Mouse (Mus musculus): ENCODE data around the gene Etnk2. TPM values are rescaled to one million over a fixed set of nuclear protein-coding genes. Genes with fewer than 3 reads are reported as not detected.

Gene Etnk2
- polyA plus RNA-seq, 1 experiment from 2014 or later = 3.4 TPM

DNA sequence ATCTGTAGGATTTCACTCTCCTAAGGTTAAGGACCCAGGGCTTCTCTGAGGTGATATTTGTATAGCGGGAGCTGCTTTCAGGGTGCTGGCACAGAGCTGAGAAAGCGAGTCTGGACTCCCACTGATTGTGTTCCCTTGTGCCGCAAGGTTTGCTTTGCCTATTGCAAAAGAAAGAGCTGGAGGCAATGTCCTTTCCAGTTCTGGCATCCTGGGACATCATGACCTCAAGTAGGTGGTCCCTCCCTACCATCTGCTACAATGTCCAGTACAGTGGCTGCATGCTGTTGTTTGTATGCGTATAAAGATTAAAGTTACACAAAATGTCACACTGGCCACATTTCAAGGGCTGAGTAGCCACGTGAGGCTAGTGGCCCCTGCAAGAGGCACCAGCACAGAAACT, 1.3 kb upstream of the Etnk2 start:
- WGBS = 81% methylated on average over 5 of the region's 5 CpGs
- Histone ChIP-seq H3K27ac (ENCODE audit: low read length) (no peak overlapping the region), H3K4me1 (replicated peaks; ENCODE audit: control insufficient read depth, insufficient read depth, low read length) (peaks cover 11% of the 10 kb centered on the region), H3K9me3 (ENCODE audit: control insufficient read depth, low read length) (no peaks in the 10 kb centered on the region), H3K36me3 (ENCODE audit: control insufficient read depth, insufficient read depth, low read length) (no peaks in the 10 kb centered on the region), H3K27me3 (ENCODE audit: control insufficient read depth, insufficient read depth, low read depth, low read length) (peaks cover 6% of the 10 kb centered on the region; the same call in 1 of the 2 replicates), H3K4me2 (ENCODE audit: low read depth, low read length) (no peak overlapping the region), H3K9ac (ENCODE audit: low read length) (no peak overlapping the region), H3K4me3 (ENCODE audit: low read length) (no peak overlapping the region)
- ATAC-seq (ENCODE audit: low read depth) = no peak

DNA sequence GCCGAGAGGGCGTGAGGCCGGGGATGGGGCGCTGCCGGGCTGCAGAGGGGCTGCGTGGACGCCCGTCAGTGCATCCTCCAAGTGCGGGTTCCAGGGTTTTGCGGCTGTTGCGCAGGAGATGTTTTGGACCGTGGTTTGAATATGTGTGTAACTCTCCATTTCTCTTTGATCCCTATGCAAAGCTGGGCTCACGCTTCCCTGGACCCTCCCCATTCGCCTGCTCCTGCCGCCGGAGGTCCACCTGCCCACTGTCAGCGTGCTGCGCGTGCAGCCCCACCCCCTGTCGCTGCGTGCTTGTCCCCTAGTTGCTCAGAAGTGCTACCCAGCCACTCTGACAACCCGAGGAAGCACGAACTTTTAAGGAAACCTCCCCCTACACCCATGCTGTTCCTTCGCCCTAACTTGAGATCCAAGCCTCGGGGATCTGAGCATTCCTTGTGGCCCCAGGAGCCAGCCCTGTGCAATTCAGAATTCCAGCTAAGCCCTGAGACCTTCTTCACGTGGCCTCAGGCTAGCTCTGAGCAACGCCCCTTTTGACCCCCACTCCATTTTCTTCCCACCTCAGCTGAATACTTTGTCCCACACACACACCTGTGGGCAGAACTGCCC, 754 bp downstream of the Etnk2 start:
- Histone ChIP-seq H3K4me1 (replicated peaks; ENCODE audit: control insufficient read depth, insufficient read depth, low read length) (peaks cover 19% of the 10 kb centered on the region), H3K4me2 (ENCODE audit: low read depth, low read length) (peak overlapping the region; percentile 97), H3K4me3 (ENCODE audit: low read length) (peak overlapping the region; percentile 62), H3K27me3 (ENCODE audit: control insufficient read depth, insufficient read depth, low read depth, low read length) (peaks cover 6% of the 10 kb centered on the region; the same call in 1 of the 2 replicates), H3K27ac (ENCODE audit: low read length) (no peak overlapping the region), H3K9ac (ENCODE audit: low read length) (peak overlapping the region; percentile 70), H3K9me3 (ENCODE audit: control insufficient read depth, low read length) (no peaks in the 10 kb centered on the region), H3K36me3 (ENCODE audit: control insufficient read depth, insufficient read depth, low read length) (no peaks in the 10 kb centered on the region)
- ATAC-seq (ENCODE audit: low read depth) = peak; percentile 37
- 3% methylated on average over 27 of the region's 27 CpGs for WGBS

- 44% methylated on average over 2 of the region's 2 CpGs for WGBS
- no peak for ATAC-seq (ENCODE audit: low read depth)
- H3K4me2 ChIP-seq (ENCODE audit: low read depth, low read length) = no peak overlapping the region
Measured at GRCm38 (mm10) chr1:133364890-133365289, 1.5 kb downstream of the Etnk2 start.

GRCm38 (mm10) chr1:133366951-133367605, 3.7 kb downstream of the Etnk2 start:
- Histone ChIP-seq H3K27me3 (ENCODE audit: control insufficient read depth, insufficient read depth, low read depth, low read length) (peaks cover 6% of the 10 kb centered on the region; the same call in 1 of the 2 replicates), H3K4me1 (replicated peaks; ENCODE audit: control insufficient read depth, insufficient read depth, low read length) (peaks cover 19% of the 10 kb centered on the region), H3K4me3 (ENCODE audit: low read length) (no peak overlapping the region), H3K36me3 (ENCODE audit: control insufficient read depth, insufficient read depth, low read length) (no peaks in the 10 kb centered on the region), H3K4me2 (ENCODE audit: low read depth, low read length) (no peak overlapping the region), H3K9ac (ENCODE audit: low read length) (no peak overlapping the region), H3K27ac (ENCODE audit: low read length) (no peak overlapping the region), H3K9me3 (ENCODE audit: control insufficient read depth, low read length) (no peaks in the 10 kb centered on the region)
- ATAC-seq (ENCODE audit: low read depth) = no peak
- WGBS = 33% methylated on average over 10 of the region's 10 CpGs

More at GRCm38 (mm10) chr1:133364890-133365289, 1.5 kb downstream of the Etnk2 start:
- Histone ChIP-seq H3K4me1 (replicated peaks; ENCODE audit: control insufficient read depth, insufficient read depth, low read length) (peaks cover 19% of the 10 kb centered on the region), H3K36me3 (ENCODE audit: control insufficient read depth, insufficient read depth, low read length) (no peaks in the 10 kb centered on the region), H3K4me3 (ENCODE audit: low read length) (no peak overlapping the region), H3K9ac (ENCODE audit: low read length) (no peak overlapping the region), H3K27me3 (ENCODE audit: control insufficient read depth, insufficient read depth, low read depth, low read length) (peaks cover 6% of the 10 kb centered on the region; the same call in 1 of the 2 replicates), H3K27ac (ENCODE audit: low read length) (no peak overlapping the region), H3K9me3 (ENCODE audit: control insufficient read depth, low read length) (no peaks in the 10 kb centered on the region)

DNA sequence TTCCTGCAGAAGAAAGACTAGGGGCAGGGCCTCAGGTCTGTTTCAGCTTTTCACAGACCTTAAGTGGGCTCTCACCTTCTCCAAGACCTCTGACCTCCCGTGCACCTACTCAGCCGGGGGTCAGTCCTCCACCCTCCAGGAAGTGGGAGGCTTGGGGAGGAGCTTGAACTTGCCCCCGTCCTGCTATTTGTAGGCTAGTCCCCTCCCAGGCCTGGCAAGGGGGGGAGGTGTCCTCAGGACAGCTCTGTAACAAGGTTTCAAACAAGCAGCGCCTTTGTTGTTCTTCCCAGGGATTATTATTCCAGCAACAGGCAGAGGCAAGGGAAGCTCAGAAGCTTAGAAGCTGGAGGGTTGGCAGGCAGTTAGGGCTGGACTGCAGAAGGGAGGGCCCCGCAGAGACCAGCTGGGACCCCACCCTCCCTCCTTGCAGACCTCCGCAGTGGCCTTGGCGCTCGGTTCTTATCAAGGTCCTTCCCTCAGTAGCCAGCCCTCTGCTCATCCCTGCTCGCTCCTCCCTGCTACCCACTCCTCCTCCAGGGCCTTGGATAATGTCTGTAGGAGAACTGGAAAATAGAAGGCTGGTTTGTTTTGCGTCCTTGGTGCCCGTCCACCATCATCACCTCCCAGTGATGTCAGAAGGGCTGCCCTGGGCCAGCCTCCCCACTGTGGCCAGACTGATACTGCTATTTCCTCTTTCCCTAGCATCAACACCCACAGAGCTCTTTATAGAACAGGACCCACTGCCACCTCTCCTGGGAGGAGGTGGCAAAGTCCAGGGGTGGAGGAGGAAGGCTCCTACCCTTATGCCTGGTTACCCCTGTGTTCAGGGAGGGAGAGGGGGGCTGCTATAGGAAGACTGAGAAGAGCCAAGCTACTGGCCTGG, 4.5 kb downstream of the Etnk2 start:
- no peak for ATAC-seq (ENCODE audit: low read depth)
- peaks cover 6% of the 10 kb centered on the region; the same call in 1 of the 2 replicates for H3K27me3 ChIP-seq (ENCODE audit: control insufficient read depth, insufficient read depth, low read depth, low read length)
- no peak overlapping the region for H3K27ac ChIP-seq (ENCODE audit: low read length)
- peaks cover 26% of the 10 kb centered on the region for H3K4me1 ChIP-seq (replicated peaks; ENCODE audit: control insufficient read depth, insufficient read depth, low read length)
- H3K4me2 ChIP-seq (ENCODE audit: low read depth, low read length) = no peak overlapping the region
- no peak overlapping the region for H3K9ac ChIP-seq (ENCODE audit: low read length)
- H3K36me3 ChIP-seq (ENCODE audit: control insufficient read depth, insufficient read depth, low read length) = no peaks in the 10 kb centered on the region
- no peak overlapping the region for H3K4me3 ChIP-seq (ENCODE audit: low read length)
- WGBS = 16% methylated on average over 11 of the region's 11 CpGs
- H3K9me3 ChIP-seq (ENCODE audit: control insufficient read depth, low read length) = no peaks in the 10 kb centered on the region

DNA sequence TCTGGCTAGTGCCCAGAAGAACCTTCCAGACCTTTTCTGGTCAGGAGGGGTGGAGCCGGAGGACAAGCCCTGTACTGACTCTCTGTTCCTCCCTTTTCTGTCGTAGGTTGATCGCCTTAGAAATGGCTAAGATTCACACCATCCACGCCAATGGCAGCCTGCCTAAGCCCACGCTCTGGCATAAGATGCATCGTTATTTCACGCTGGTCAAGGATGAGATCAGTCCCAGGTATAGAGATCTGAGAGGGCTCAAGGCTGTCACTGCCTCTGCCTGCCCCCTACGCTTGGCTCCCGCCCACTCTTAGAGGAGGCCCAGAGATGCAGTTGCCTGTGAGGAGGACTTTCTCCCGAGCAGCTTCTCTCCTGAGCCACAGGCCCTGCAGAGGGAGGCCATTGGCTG, 5.3 kb downstream of the Etnk2 start:
- Histone ChIP-seq H3K9me3 (ENCODE audit: control insufficient read depth, low read length) (no peaks in the 10 kb centered on the region), H3K36me3 (ENCODE audit: control insufficient read depth, insufficient read depth, low read length) (no peaks in the 10 kb centered on the region), H3K4me1 (replicated peaks; ENCODE audit: control insufficient read depth, insufficient read depth, low read length) (peaks cover 26% of the 10 kb centered on the region), H3K9ac (ENCODE audit: low read length) (no peak overlapping the region), H3K4me2 (ENCODE audit: low read depth, low read length) (no peak overlapping the region), H3K27ac (ENCODE audit: low read length) (no peak overlapping the region), H3K4me3 (ENCODE audit: low read length) (no peak overlapping the region), H3K27me3 (ENCODE audit: control insufficient read depth, insufficient read depth, low read depth, low read length) (peaks cover 6% of the 10 kb centered on the region; the same call in 1 of the 2 replicates)
- 73% methylated on average over 10 of the region's 10 CpGs for WGBS
- no peak for ATAC-seq (ENCODE audit: low read depth)

- Histone ChIP-seq H3K9ac (ENCODE audit: low read length) (no peak overlapping the region), H3K9me3 (ENCODE audit: control insufficient read depth, low read length) (no peaks in the 10 kb centered on the region), H3K4me1 (replicated peaks; ENCODE audit: control insufficient read depth, insufficient read depth, low read length) (peaks cover 18% of the 10 kb centered on the region), H3K4me2 (ENCODE audit: low read depth, low read length) (no peak overlapping the region), H3K36me3 (ENCODE audit: control insufficient read depth, insufficient read depth, low read length) (no peaks in the 10 kb centered on the region), H3K27me3 (ENCODE audit: control insufficient read depth, insufficient read depth, low read depth, low read length) (no peaks in the 10 kb centered on the region), H3K4me3 (ENCODE audit: low read length) (no peak overlapping the region), H3K27ac (ENCODE audit: low read length) (no peak overlapping the region)
- WGBS = 58% methylated on average over 4 of the region's 4 CpGs
- ATAC-seq (ENCODE audit: low read depth) = no peak
Measured at GRCm38 (mm10) chr1:133370352-133370751, 7.0 kb downstream of the Etnk2 start.

DNA sequence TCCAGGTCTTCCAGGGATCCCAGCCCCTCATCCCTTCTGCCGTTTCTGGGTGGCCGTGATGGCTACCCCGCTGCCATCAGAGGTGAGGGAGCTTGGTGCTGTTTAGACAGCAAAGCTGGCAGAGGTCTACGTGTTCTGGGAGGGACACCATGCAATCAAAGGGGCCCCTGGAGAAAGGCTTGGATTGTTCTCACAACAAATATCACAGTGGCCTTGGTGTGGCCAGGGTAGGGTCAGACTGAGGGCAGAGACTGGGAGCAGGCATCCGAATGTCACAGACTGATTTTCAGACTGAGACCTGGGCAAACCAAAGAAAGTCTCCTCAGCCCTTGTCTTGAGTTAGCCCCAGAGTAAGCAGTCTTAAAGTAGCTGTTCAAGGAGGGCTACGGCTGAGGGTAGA, 8.1 kb downstream of the Etnk2 start:
- Histone ChIP-seq H3K36me3 (ENCODE audit: control insufficient read depth, insufficient read depth, low read length) (no peaks in the 10 kb centered on the region), H3K9ac (ENCODE audit: low read length) (no peak overlapping the region), H3K4me3 (ENCODE audit: low read length) (no peak overlapping the region), H3K27me3 (ENCODE audit: control insufficient read depth, insufficient read depth, low read depth, low read length) (no peaks in the 10 kb centered on the region), H3K4me1 (replicated peaks; ENCODE audit: control insufficient read depth, insufficient read depth, low read length) (peaks cover 18% of the 10 kb centered on the region), H3K9me3 (ENCODE audit: control insufficient read depth, low read length) (no peaks in the 10 kb centered on the region), H3K27ac (ENCODE audit: low read length) (no peak overlapping the region), H3K4me2 (ENCODE audit: low read depth, low read length) (no peak overlapping the region)
- WGBS = 66% methylated on average over 6 of the region's 6 CpGs
- ATAC-seq (ENCODE audit: low read depth) = no peak

- Histone ChIP-seq H3K9me3 (ENCODE audit: control insufficient read depth, low read length) (no peaks in the 10 kb centered on the region), H3K4me3 (ENCODE audit: low read length) (no peak overlapping the region), H3K27me3 (ENCODE audit: control insufficient read depth, insufficient read depth, low read depth, low read length) (no peaks in the 10 kb centered on the region), H3K4me1 (replicated peaks; ENCODE audit: control insufficient read depth, insufficient read depth, low read length) (peaks cover 15% of the 10 kb centered on the region), H3K27ac (ENCODE audit: low read length) (no peak overlapping the region), H3K36me3 (ENCODE audit: control insufficient read depth, insufficient read depth, low read length) (no peaks in the 10 kb centered on the region), H3K4me2 (ENCODE audit: low read depth, low read length) (no peak overlapping the region), H3K9ac (ENCODE audit: low read length) (no peak overlapping the region)
- 43% methylated on average over 8 of the region's 8 CpGs for WGBS
- ATAC-seq (ENCODE audit: low read depth) = no peak
Measured at GRCm38 (mm10) chr1:133372113-133372512, 8.7 kb downstream of the Etnk2 start.

Measured in lung, embryonic 16.5 days (tissue).